Mouse (Mus musculus) C2C12 (cell line): ENCODE data around the gene Tbx1. TPM values are rescaled to one million over a fixed set of nuclear protein-coding genes. Genes with fewer than 3 reads are reported as not detected.

Experiments used
- H3K27me3 ChIP-seq: one replicate; pipeline ENCODE4 v1.6.1; 2011; ENCODE audit not compliant: control insufficient read depth, insufficient read depth, insufficient read length
- H3K36me3 ChIP-seq: one replicate; pipeline ENCODE4 v1.6.1; 2011; ENCODE audit not compliant: control insufficient read depth, insufficient read depth
- H3K4me3 ChIP-seq: one replicate; pipeline ENCODE4 v1.5.1; 2011; ENCODE audit warnings: mild to moderate bottlenecking, control low read depth; ENCODE audit not compliant: poor library complexity, insufficient read depth, severe bottlenecking
- H3K79me2 ChIP-seq: one replicate; pipeline ENCODE4 v1.6.1; 2011; ENCODE audit not compliant: control insufficient read depth, insufficient read depth
- H3K79me3 ChIP-seq: one replicate; pipeline ENCODE4 v1.6.1; 2011; ENCODE audit warnings: low read depth, control low read depth
- H3ac ChIP-seq: one replicate; pipeline ENCODE3; 2011; ENCODE audit warnings: low read depth; ENCODE audit not compliant: control insufficient read depth, insufficient read length
- CEBPB ChIP-seq: IDR thresholded peaks from one replicate; pipeline ENCODE4 v1.6.1; 2011; ENCODE audit warnings: low read depth, mild to moderate bottlenecking, control low read depth, moderate library complexity
- CTCF ChIP-seq: IDR thresholded peaks from one replicate; pipeline ENCODE4 v1.5.1; 2011; ENCODE audit not compliant: control insufficient read depth, insufficient read depth, insufficient read length
- FOSL1 ChIP-seq: IDR thresholded peaks from one replicate; pipeline ENCODE4 v1.8.0; 2011; ENCODE audit warnings: mild to moderate bottlenecking, low read length; ENCODE audit not compliant: poor library complexity, insufficient read depth, severe bottlenecking
- MAX ChIP-seq: IDR thresholded peaks from one replicate; pipeline ENCODE4 v1.6.1; 2011; ENCODE audit warnings: mild to moderate bottlenecking, control low read depth
- MYOD1 ChIP-seq: IDR thresholded peaks from one replicate; pipeline ENCODE4 v1.6.1; 2011; ENCODE audit warnings: low read depth; ENCODE audit not compliant: control insufficient read depth, insufficient read length
- MYOG ChIP-seq: IDR thresholded peaks from one replicate; pipeline ENCODE4 v1.6.1; 2011; ENCODE audit not compliant: control insufficient read depth, insufficient read length; ENCODE audit errors: extremely low read depth
- USF1 ChIP-seq: IDR thresholded peaks from one replicate; pipeline ENCODE4 v1.6.1; 2011; ENCODE audit warnings: low read depth, mild to moderate bottlenecking, control low read depth, moderate library complexity
- long read RNA-seq, 2 experiments: library from polyadenylated mRNA; unstranded; transcript quantifications; one replicate each; pipeline ENCODE4 v2.0.0; 2019 to 2020
- polyA plus RNA-seq: library from polyadenylated mRNA; unstranded; fragments of >200 nt; fragmentation: generic; extraction: Trizol; gene quantifications from one replicate; pipeline ENCODE4 v1.2.1, GENCODE M21; 2012; ENCODE audit warnings: missing spikeins

Gene Tbx1
- 12.1 TPM for polyA plus RNA-seq
- long read RNA-seq, experiment 1, transcript Tbx1-203 (7 exons, 2,511 nt), result major isoform, 6 of 9 reads
- long read RNA-seq, experiment 1, partial matches to known transcripts, result 1 of 9 reads
- long read RNA-seq, experiment 1, other reads (novel, unspliced or antisense), result 1 of 9 reads
- long read RNA-seq, experiment 2, transcript Tbx1-203 (7 exons, 2,511 nt), result major isoform, 80 of 94 reads
- long read RNA-seq, experiment 2, transcript Tbx1-202 (7 exons, 1,682 nt), result minor isoform, 5 of 94 reads
- long read RNA-seq, experiment 2, partial matches to known transcripts, result 4 of 94 reads
- long read RNA-seq, experiment 2, other reads (novel, unspliced or antisense), result 5 of 94 reads

DNA sequence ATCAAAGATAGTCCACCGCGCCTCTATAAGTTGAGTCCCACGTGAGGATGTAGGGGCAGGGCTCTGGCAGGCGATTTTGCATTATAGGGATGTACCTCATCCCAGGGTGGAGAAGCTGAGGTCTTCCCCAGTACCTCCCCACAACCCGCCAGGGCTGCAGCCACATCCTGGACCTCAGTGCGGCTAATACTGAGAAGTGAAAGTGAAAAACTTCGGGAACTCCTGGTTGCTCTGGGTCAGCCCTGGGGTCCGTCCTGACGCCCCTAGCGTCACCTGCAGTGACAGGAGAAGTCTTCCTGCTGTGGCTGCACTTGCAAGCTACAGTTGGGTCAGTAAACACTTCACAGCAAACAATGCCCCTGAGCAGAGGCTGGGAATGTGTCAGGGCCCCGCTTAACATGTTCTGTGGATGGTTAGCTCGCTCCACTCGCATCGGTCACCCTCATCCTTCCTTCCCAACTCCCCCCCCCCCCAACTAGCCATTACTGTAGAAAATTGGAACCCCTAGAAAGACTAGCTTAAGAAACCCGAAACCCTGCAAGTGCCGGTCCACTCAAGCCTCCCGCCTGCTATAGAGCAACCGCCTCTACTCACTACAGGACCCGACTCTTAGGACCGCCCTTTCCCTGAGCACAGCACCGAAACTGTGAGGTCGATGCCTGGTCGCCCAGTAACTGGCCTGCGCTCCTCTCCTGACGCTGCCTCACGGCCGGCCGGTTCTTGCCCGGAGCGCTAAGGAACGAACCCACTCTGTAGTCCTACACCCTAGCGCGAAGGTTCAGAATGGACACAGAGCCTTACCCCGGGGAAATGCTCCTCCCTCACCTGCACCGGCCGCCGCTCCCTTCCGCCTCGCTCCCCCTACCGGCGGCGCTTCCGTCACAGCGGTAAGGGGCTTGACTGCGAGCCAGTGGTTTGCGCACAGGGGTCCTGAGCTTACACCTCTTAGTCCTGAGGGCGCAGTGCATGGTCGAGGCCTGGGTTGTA is at the start of gene Tbx1:
TSS of gene Tbx1 (minus strand) at position 868 of the 987 bp plus-strand sequence.
- Histone ChIP-seq H3K79me3 (no peaks in the 10 kb centered on the region), H3K79me2 (peaks cover 10% of the 10 kb centered on the region), H3K36me3 (no peaks in the 10 kb centered on the region), H3K27me3 (no peaks in the 10 kb centered on the region), H3K4me3 (no peak within 1 kb of the TSS), H3ac (no peak within 1 kb of the TSS)
- TF ChIP-seq MAX (no peak), MYOG (no peak), CTCF (no peak), USF1 (no peak), MYOD1 (no peak), FOSL1 (no peak), CEBPB (no peak)

DNA sequence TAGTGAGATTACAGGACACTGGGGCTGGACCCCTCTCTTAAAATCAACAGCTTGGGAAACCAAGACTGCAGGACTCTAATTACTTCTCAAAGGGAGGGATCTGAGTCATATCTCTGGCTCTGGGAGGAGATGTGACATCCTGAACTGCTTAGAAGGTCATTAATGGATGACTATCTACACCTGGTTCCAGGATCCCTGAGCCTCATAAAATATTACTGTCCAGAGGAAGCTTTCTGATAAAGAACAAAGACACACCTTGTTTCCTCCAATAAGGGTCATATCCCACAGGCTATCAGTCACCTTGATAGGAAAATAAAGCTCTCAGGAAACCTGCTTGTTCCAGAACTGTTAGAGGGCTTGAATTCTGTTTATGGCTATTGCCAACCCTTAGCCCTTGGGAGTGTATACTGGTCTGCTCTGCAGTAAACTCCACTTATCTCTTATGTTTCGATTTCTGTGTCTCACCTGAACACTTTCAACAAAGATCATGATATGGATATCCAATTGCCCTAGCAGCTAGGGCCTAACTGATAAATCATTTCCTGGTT is 49.0 kb upstream of the Tbx1 start:
- no peak for TF ChIP-seq MYOG
- no peak for TF ChIP-seq MYOD1
- TF ChIP-seq USF1, result no peak
- TF ChIP-seq CTCF, result no peak
- no peak for TF ChIP-seq FOSL1
- H3ac ChIP-seq, result no peak overlapping the region
- peaks cover 3% of the 10 kb centered on the region for H3K27me3 ChIP-seq
- no peaks in the 10 kb centered on the region for H3K36me3 ChIP-seq
- no peaks in the 10 kb centered on the region for H3K79me2 ChIP-seq
- no peaks in the 10 kb centered on the region for H3K79me3 ChIP-seq
- no peak overlapping the region for H3K4me3 ChIP-seq

DNA sequence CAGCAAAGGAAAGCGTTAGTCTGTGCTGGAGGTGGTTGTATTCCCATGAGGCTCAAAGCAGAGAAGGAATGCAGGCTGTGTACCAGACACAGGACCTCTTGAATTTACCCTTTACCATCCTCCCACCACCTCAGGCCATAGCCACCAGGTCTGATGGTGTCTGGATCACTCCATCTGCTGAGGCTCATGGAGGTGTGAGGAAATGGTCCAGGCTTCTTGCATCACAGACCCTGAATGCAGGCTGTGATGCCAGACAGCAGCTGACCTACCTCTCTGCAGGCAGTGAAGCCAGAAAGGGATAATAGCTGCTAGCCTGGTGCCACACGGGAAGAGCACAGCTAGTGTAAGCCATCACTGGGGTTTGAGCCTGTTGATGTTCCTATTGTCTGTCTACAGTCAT is 47.9 kb upstream of the Tbx1 start:
- TF ChIP-seq CEBPB (no peak), MYOD1 (no peak), MYOG (no peak), MAX (no peak), CTCF (no peak), USF1 (no peak), FOSL1 (no peak)
- Histone ChIP-seq H3K79me3 (no peaks in the 10 kb centered on the region), H3ac (no peak overlapping the region), H3K36me3 (no peaks in the 10 kb centered on the region), H3K79me2 (no peaks in the 10 kb centered on the region), H3K27me3 (peaks cover 3% of the 10 kb centered on the region), H3K4me3 (no peak overlapping the region)

DNA sequence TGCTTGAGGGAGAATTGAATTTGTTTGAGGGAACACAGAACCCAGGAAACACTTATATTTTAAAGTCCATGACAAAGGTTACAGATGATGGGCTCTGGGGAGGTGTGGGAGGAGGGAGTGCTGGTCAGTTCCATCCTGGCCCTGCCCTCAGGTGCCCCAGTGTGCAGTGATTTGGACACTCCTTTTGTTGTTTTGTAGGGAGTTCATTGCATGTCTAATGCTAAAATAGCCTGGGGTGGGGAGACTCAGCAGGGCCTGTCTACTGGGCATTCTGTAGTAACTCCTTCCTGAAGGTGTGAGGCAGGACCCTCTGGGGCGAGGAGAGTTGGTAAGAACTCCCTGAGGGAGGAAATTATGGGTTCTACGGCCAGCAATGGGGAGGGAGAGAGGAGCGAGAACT is 46.3 kb upstream of the Tbx1 start:
- H3K79me3 ChIP-seq, result no peaks in the 10 kb centered on the region
- TF ChIP-seq MAX (no peak), CEBPB (no peak), CTCF (no peak), USF1 (no peak), FOSL1 (no peak), MYOG (no peak), MYOD1 (no peak)
- no peaks in the 10 kb centered on the region for H3K36me3 ChIP-seq
- H3K27me3 ChIP-seq, result peaks cover 3% of the 10 kb centered on the region
- H3K4me3 ChIP-seq, result no peak overlapping the region
- H3ac ChIP-seq, result no peak overlapping the region
- no peaks in the 10 kb centered on the region for H3K79me2 ChIP-seq

- H3K79me3 ChIP-seq, result no peaks in the 10 kb centered on the region
- H3K4me3 ChIP-seq, result no peak overlapping the region
- no peak for TF ChIP-seq CTCF
- TF ChIP-seq MAX, result no peak
- no peak overlapping the region for H3ac ChIP-seq
- H3K79me2 ChIP-seq, result no peaks in the 10 kb centered on the region
- H3K36me3 ChIP-seq, result no peaks in the 10 kb centered on the region
- H3K27me3 ChIP-seq, result peaks cover 3% of the 10 kb centered on the region
These were observed 45.9 kb upstream of the Tbx1 start for GRCm38 (mm10) chr16:18636401-18636800.
